In the genomic region with DNA sequence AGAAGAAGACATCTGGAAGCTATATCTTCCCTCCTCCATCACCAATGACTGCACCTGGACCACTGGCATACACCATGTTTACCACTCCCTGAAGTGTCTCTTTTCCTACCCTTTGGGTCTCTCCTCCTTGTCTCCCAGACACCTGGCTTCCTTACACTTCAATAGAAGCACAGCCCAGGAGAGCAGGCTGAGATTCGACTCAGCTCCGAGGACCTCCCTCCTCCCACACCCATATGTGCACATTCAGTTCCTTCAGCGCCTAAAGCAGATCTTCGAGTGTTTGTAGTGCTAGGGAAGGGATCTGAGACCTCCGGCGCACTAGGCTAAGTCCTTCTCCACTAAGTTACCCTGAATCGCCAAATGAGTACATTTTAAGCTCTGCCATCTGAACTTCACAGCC, we compare ENCODE assay signal across 17 mouse cellular contexts.
DNase-seq lines count a peak whose midpoint lies in the region; ATAC-seq lines count a peak whose summit lies in the region.
"Had no signal": no experiment of that assay in that cellular context is flagged by ENCODE, and none has a peak within 500 bp of the region (broad histone marks: within the 10 kb centered on the region; RNA-seq: fewer than 3 reads in every experiment).

No protein-coding gene starts in this region.

- no peaks in the 10 kb centered on the region for H3K27me3 ChIP-seq in midbrain, embryonic 11.5 days (ENCODE audit: control insufficient read depth, insufficient read depth, low read length)
- no peaks in the 10 kb centered on the region for H3K27me3 ChIP-seq in midbrain, embryonic 15.5 days (replicated peaks)
- H3K27me3 ChIP-seq: embryonic facial prominence, embryonic 12.5 days; heart, embryonic 13.5 days; hindbrain, embryonic 15.5 days had no signal

- peak; percentile 48 to 63 for DNase-seq in frontal cortex, postnatal 36 days (ENCODE audit: low spot score in 2 of 2)
- no peak for DNase-seq in frontal cortex, postnatal 25 days (ENCODE audit: low spot score in 2 of 2)
- DNase-seq in left cerebral cortex, adult 18-20 months (ENCODE audit: low spot score in 2 of 2): peak; percentile 33 to 52
- no peak for DNase-seq in left cerebral cortex, postnatal 4 days
- peak; percentile 26 for DNase-seq in midbrain, embryonic 11.5 days (ENCODE audit: low spot score, missing footprints)
- peak; percentile 53 for DNase-seq in right cerebral cortex, postnatal 25 days
- no peak for DNase-seq in kidney, postnatal 10 days
- DNase-seq: adrenal gland, adult 2 months; adrenal gland, postnatal 25 days; cerebellum, adult 8-10 months; cerebellum, postnatal 14 days; gastrocnemius, postnatal 14 days; heart, postnatal 36 days had no signal

- no peak overlapping the region for H3K4me2 ChIP-seq in midbrain, embryonic 11.5 days
- no peak overlapping the region for H3K4me2 ChIP-seq in midbrain, embryonic 15.5 days
- H3K4me2 ChIP-seq: embryonic facial prominence, embryonic 12.5 days; heart, embryonic 13.5 days; hindbrain, embryonic 15.5 days had no signal

- H3K4me3 ChIP-seq in midbrain, embryonic 11.5 days (ENCODE audit: low read depth, low read length): no peak overlapping the region
- no peak overlapping the region for H3K4me3 ChIP-seq in midbrain, embryonic 15.5 days
- H3K4me3 ChIP-seq: embryonic facial prominence, embryonic 12.5 days; heart, embryonic 13.5 days; hindbrain, embryonic 15.5 days had no signal

- 88% methylated on average over 7 of the region's 7 CpGs for WGBS in midbrain, embryonic 11.5 days
- WGBS in midbrain, embryonic 15.5 days: 86% methylated on average over 7 of the region's 7 CpGs

- no peaks in the 10 kb centered on the region for H3K36me3 ChIP-seq in midbrain, embryonic 11.5 days (ENCODE audit: control insufficient read depth, insufficient read depth, low read length)
- no peaks in the 10 kb centered on the region for H3K36me3 ChIP-seq in midbrain, embryonic 15.5 days (replicated peaks)
- H3K36me3 ChIP-seq: embryonic facial prominence, embryonic 12.5 days; heart, embryonic 13.5 days; hindbrain, embryonic 15.5 days had no signal

- no peak for ATAC-seq in midbrain, embryonic 11.5 days (ENCODE audit: low FRiP score)
- ATAC-seq in midbrain, embryonic 15.5 days (replicated peaks): no peak

- intact Hi-C loops in left cerebral cortex, postnatal 4 days (cut with DNase I): no loop called here

- no peak overlapping the region for H3K27ac ChIP-seq in midbrain, embryonic 11.5 days (ENCODE audit: low read depth, low read length)
- H3K27ac ChIP-seq in midbrain, embryonic 15.5 days: no peak overlapping the region
- H3K27ac ChIP-seq: embryonic facial prominence, embryonic 12.5 days; heart, embryonic 13.5 days; hindbrain, embryonic 15.5 days had no signal

- H3K9me3 ChIP-seq in midbrain, embryonic 11.5 days (ENCODE audit: control insufficient read depth, low read length): no peaks in the 10 kb centered on the region
- no peaks in the 10 kb centered on the region for H3K9me3 ChIP-seq in midbrain, embryonic 15.5 days
- H3K9me3 ChIP-seq: embryonic facial prominence, embryonic 12.5 days; heart, embryonic 13.5 days; hindbrain, embryonic 15.5 days had no signal

- no peak overlapping the region for H3K9ac ChIP-seq in midbrain, embryonic 11.5 days (ENCODE audit: low read length)
- H3K9ac ChIP-seq in midbrain, embryonic 15.5 days: no peak overlapping the region
- H3K9ac ChIP-seq: embryonic facial prominence, embryonic 12.5 days; heart, embryonic 13.5 days; hindbrain, embryonic 15.5 days had no signal

- no peaks in the 10 kb centered on the region for H3K4me1 ChIP-seq in midbrain, embryonic 11.5 days (ENCODE audit: control insufficient read depth, insufficient read depth, low read length)
- H3K4me1 ChIP-seq in midbrain, embryonic 15.5 days: no peaks in the 10 kb centered on the region
- H3K4me1 ChIP-seq: hindbrain, embryonic 15.5 days had no signal

Comparison
In these comparisons a context has a peak if more than half of its experiments do, and no peak if none do; other contexts are left out.
1. DNase-seq: peak in frontal cortex, postnatal 36 days (2 of 2), left cerebral cortex, adult 18-20 months (2 of 2), midbrain, embryonic 11.5 days (single experiment) and right cerebral cortex, postnatal 25 days (single experiment); none in frontal cortex, postnatal 25 days (0 of 2), left cerebral cortex, postnatal 4 days (single experiment) and kidney, postnatal 10 days (single experiment).